Mouse (Mus musculus) heart, postnatal 0 days (tissue): ENCODE measurements around the gene Copz2.

Source experiments
- CTCF ChIP-seq: IDR thresholded peaks from 2 replicates; pipeline ENCODE4 v1.5.1; 2016; ENCODE audit warnings: antibody characterized with exemption, control low read depth, low read depth
- EP300 ChIP-seq: IDR thresholded peaks from 2 replicates; pipeline ENCODE4 v1.6.1; 2016; ENCODE audit warnings: antibody characterized with exemption, low read depth

DNA sequence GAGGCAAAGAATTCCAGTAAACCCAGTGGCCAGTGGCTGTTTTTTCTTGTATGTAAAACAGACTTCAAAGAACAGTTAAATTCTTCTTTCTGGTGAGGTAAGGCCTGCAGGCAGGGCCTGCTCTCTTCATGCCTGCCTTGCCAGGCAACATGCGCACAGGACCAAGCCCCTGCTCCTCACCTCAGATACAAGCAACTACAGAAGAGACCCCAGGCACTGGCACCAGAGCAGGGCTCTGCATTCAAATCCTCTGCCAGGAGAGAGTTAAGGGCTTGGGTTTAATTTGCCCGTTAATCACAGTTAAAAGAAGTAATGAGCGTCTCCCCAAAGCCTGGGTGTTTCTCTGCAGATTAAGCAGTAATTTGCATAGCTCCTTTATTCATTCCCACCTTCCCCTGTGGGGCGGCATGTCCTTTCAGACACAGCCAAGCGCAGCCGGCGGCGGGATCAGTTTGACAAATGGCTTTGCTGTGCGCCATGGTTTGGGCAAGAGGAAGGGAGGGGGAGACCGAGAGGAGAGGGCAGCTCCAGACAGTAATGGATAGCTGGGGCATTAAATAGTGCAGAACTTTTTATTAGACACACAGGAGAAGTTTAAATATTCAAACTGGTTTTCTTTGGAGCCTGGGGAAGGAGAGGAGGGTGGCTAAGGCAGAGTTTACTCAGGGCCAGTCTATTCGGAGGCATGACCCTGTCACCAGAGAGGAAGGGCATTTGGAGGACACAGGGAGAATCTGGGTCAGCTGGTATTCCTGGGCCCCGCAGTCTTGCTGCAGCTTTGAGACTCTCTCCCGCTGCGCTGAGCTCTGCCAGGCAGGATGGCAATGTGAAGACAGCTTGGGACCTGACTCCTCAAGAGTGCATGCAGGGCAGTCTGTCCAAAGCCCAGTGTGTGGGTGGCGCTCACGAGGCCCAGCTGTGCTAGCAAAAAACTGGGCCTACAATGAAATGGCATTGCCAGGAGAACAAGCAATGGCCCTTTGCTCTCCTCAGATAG is 53.3 kb downstream of the Copz2 start:
- no peak for TF ChIP-seq EP300
- TF ChIP-seq CTCF = no peak
